Mouse (Mus musculus) megakaryocyte, embryonic 14.5 days (primary cell): ENCODE measurements around the gene 6030468B19Rik.

Experiments
- FLI1 ChIP-seq: IDR thresholded peaks from 2 replicates; pipeline ENCODE4 v1.6.1; 2012; ENCODE audit warnings: low read length, inconsistent platforms, mixed read lengths
- GATA1 ChIP-seq: IDR thresholded peaks from 3 replicates; pipeline ENCODE4 v1.6.1; 2012; ENCODE audit warnings: mixed read lengths, low read length, inconsistent platforms, borderline replicate concordance

- TF ChIP-seq GATA1 (no peak), FLI1 (no peak)
These were observed 43.5 kb downstream of the 6030468B19Rik start for GRCm38 (mm10) chr11:117840910-117841309.
